Mouse (Mus musculus) liver, embryonic 14.5 days (tissue): ENCODE measurements at regions not wholly inside any gene's neighbourhood (a gene's known extent, or its start where the extent isn't known, plus 50 kb on each side); places are given as distances from the start of the nearest gene placed in this dataset.

Experiments used
- CTCF ChIP-seq: IDR thresholded peaks from 2 replicates; pipeline ENCODE4 v1.5.1; 2016; ENCODE audit warnings: antibody characterized with exemption, low read depth, control low read depth
- EP300 ChIP-seq: IDR thresholded peaks from 2 replicates; pipeline ENCODE4 v1.6.1; 2016; ENCODE audit warnings: antibody characterized with exemption, low read depth

DNA sequence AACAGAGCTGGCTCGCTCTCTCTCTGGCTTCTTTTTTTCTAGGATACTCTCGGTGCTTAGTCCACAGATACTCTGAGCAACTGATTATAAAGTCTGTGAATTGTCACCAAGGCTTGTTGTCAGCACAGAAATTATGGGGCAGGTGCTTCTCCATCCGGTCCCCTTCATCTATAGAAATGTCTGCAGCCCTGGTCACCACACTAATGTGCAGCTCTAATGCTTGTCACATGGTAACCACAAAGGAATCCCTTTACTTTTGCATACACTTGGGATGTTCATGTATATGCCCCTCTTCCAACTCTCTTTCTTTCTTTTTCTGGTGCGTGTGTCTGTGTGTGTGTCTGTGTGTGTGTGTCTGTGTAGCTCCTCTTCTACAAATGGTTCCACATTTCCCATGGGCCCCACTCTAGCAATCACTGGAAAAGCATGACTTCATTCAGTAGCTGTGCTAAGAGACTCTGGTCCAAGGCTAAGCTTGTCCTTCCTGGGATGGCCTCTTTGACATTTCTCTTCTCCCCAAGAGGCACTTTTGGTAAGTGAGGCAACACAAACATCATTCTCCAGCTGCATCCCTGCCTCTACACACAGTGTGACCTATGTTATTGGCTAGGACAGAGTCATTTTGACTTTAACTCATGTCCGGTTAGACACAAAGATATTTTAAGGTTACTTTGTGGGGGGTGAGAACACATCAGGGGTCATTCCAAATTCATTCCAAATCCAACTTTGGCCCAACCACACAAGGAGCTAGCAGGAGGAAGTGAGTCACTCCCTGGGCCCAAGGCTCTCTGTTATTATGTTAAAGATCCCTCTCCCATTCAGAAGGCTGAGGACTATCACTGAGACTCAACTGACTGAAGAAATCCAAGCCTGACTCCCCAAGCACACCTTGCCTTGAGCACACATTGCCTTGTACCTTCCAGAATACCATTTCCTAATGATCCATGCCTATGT lies 705.4 kb downstream of the Inhba start:
- no peak for TF ChIP-seq EP300
- TF ChIP-seq CTCF, result no peak
